Mouse (Mus musculus) urinary bladder, postnatal 25 days (tissue): Measurements from ENCODE around the gene Grm8.

Experiments
- DNase-seq: peaks from one replicate; pipeline ENCODE4 v3.0.0; 2022; ENCODE audit warnings: low spot score

The Grm8 gene

GRCm38 (mm10) chr6:27645054-27645453 is 489.9 kb downstream of the Grm8 start:
- DNase-seq: no peak

- no peak for DNase-seq
Observed at GRCm38 (mm10) chr6:27635898-27636297, 499.1 kb downstream of the Grm8 start.

DNA sequence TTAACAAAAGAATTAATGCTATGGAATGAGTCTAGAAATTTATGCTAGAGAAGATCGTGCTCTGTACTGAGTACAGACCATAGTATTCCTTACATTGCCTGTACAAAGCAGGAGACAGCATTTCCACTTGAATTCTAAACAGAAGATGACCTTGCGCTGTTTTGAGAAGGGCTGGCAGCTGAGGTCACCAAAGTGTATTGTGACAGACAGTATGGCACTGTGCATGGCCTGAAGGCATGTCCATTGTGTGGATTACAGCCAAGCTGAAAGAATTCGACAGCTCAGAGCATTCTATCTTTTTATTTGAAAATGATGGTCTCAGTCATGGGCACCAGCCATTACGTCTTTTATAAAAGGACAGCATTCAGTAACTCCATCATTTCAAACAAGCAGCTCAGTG is 517.5 kb downstream of the Grm8 start:
- no peak for DNase-seq

GRCm38 (mm10) chr6:27580485-27580884 is 554.5 kb downstream of the Grm8 start:
- DNase-seq: no peak

GRCm38 (mm10) chr6:27545516-27545915 is 589.5 kb downstream of the Grm8 start:
- no peak for DNase-seq

GRCm38 (mm10) chr6:27517620-27518019 is 617.4 kb downstream of the Grm8 start:
- DNase-seq: no peak

GRCm38 (mm10) chr6:27460998-27461397 is 674.0 kb downstream of the Grm8 start:
- no peak for DNase-seq

GRCm38 (mm10) chr6:27408473-27408872 is 726.5 kb downstream of the Grm8 start:
- DNase-seq: no peak

DNA sequence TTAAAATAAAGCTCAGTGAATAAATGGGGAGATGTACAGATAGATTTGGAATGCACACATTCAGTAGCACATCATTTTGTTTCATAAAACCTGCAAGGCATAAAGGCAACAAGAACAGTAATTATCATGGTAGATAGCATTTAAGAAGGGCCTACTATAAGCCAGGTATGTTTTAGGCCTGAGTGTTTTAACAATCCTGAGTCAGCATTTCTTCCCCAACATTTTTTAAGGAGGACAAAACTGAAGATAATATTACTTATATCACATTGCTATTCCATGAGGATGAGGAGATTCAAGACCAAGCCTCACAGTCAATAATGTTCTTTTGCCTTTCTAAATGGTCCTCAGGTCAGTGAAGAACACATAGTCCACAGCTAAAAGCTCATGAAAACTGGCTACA is 762.6 kb downstream of the Grm8 start:
- no peak for DNase-seq

GRCm38 (mm10) chr6:27371095-27371494 is 763.9 kb downstream of the Grm8 start:
- no peak for DNase-seq

DNA sequence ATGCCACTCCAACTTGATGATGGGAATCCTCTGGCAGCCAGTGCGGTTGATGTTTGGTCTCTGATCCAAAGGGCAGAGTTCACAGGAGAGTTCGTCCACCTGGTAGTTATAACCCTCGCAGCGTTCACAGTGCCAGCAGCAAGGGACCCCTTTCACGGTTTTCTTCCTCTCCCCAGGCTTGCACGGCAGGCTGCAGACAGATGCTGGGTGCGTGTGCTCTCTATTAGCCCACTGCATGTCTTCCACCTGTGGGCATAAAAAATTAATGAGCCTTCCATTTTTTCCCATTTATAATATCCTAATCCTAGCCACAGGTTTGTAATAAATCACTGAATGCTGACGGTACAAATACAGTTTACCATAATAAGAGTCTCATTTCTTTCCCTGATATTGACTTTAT is 771.2 kb downstream of the Grm8 start:
- no peak for DNase-seq

DNA sequence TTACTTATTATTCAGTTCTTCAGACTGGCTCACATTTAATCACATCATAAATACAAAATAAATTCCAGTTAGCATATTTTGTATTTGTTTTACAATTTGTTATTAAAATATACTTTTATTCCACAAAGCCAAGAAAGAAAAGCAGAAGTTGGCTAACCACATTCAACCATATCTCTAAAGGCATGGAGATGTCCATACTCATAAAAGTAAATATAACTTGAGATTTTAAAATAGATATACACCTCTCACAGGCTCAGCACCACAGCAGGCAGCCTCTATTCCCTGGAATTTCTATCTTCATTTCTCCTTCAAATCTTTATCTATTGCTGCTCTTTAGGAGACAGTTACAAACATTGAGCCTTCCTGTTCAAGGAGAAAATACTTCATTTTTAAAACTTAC is 774.5 kb downstream of the Grm8 start:
- no peak for DNase-seq

DNA sequence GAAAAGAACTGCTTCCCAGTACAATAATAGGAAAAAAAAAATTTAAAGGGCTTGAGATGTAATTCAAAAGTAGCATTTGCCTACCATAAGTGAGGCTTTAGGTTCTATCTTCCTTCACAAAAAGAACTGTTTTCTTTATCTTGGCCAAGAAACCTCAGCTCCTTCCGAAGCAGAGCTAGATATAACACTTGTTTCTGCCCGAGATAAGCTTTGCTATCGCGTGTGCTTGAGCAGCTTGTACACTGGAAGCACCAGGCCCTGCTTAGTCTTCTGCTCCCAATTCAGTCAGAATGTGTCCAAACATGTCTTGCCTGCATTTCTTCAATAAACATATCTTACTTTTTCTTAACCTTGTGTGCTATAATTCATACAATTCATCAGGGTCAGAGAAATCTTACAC is 783.8 kb downstream of the Grm8 start:
- no peak for DNase-seq

GRCm38 (mm10) chr6:27348272-27348671 is 786.7 kb downstream of the Grm8 start:
- no peak for DNase-seq

DNA sequence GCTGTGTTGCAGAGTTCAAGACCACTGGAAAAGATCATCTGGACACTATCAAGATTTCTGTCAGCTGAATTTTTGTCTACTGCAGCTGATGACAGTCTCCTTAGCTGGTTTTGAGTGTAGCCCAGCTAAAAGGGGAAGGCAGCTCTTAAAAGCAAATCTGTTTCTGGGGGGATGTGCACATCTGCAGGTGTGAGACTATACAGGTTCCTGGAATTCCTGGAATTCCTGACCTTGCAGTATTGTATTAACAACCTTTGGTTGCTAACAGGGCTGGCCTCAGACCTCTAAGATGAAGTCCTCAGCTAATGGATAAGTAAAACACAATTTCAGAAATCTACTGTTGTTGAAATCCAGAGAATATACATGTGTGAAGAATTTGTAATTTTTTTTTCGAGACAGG is 788.7 kb downstream of the Grm8 start:
- no peak for DNase-seq

DNA sequence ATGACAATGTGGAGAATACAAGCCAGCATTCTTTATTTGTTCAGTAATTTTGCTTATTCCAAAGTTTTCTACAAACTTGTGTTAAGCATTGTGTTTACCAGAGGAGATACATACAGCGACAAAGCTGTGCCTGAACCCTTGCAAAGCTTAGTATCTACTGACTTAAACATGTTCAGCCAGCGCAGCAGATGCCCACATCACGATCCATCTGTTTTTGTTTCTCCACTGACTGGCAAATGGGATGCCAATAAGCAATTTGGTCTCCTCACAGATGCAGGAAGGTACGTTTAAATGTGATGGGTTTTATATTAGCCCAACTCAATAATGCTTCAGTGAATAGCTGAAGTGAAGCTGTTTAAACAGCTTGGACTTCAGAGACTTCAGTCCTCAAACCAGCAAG is 794.8 kb downstream of the Grm8 start:
- DNase-seq: no peak

GRCm38 (mm10) chr6:27318575-27318974 is 816.4 kb downstream of the Grm8 start:
- no peak for DNase-seq

DNA sequence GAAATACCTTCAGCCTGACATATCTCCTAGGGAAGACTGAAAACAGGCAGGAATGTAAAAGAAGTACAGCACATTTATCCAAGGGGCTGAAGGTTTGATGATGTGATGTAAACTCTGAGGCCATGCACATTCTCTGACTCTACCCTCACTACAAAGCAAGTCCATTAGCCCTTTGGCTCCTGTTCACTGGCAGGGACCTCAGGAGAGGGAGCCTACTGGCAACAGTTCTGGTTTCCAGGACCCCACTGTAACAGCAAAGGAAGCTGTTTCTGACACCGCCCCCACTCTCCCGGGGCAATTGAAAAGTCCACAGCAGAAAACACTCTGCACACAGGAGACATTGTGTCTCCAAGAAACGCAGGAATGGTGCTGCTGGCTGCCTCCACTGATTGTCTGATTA is 817.6 kb downstream of the Grm8 start:
- no peak for DNase-seq

- no peak for DNase-seq
Observed at GRCm38 (mm10) chr6:27316018-27316417, 819.0 kb downstream of the Grm8 start.

DNA sequence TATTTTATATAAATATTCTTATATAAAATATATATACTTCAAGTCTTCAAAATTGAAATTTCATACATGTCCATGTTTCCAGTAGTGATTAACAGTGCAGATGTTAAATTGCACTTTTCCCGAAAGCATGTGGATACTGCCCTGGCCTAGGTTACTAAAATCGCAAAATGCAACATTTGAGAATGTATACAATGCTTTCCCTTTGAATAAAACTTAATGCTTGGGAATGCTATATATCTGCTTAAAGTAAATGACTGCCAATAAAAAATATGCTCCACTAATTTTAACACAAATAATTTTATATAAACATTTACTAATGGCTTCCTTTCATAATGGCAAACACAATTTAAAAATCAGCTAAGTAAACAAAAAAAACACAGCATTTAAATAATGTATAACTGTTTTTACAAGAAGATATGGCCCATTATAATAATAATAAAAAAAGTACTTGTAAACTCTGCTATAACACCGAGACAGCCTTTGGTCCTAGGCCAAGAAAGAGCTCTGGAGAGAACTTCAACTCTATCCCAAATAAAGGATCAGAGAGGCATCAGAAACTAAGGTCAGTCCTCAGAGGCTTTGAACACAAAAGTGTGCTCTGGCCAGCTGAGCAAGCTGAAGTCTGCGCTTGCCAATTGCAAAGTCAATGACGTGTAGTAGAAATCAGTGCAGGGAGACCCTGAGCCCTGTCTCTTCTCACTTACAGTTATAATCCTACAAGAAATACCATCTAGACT is 820.5 kb downstream of the Grm8 start:
- no peak for DNase-seq

- DNase-seq: no peak
Observed at GRCm38 (mm10) chr6:27310401-27310800, 824.6 kb downstream of the Grm8 start.

DNA sequence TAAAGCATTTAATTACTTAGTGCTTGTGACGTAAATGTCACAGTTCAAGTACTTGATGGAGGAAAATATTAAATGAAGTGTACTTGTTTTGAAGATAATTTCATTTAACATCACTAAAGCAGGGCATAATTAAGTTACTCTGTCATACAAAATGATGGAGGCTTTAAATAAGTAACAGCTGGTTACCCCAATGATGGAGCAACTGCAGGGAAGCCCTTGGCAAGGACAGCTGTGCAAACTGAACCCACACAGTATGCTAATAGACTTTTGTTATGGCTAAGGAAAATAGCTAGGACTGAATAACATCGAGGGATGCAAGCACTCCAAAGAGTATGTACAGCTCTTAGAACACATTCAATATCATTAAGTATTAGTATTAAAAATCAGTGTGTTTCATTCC is 829.6 kb downstream of the Grm8 start:
- no peak for DNase-seq

- DNase-seq: no peak
Observed at GRCm38 (mm10) chr6:27264972-27265371, 870.0 kb downstream of the Grm8 start.

DNA sequence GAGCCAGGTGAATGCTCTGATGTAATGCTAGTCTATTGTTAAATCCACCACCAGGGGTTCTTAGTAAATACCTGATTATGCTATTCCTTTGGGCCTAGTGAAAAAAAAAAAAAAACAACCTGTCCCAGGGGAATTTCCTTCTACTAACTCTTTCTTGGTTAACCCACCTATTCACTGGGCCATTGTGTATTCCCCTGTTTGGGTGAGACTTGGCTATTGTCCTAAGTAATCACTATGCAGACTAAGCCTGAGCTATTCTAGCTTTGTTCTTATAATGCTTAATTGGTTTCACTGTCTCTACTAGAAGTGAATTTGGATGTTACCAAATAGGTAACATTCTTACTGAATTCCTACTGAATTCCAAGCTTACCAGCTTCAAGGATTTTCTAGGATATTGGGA is 872.4 kb downstream of the Grm8 start:
- no peak for DNase-seq

- no peak for DNase-seq
Observed at GRCm38 (mm10) chr6:27240416-27240815, 894.6 kb downstream of the Grm8 start.
